Mouse (Mus musculus) small intestine, adult 2 months (tissue): Measurements from ENCODE around the gene Plekhg1. TPM values are rescaled to one million over a fixed set of nuclear protein-coding genes. Genes with fewer than 3 reads are reported as not detected.
A peak's percentile ranks its signal among the peaks of the same experiment; 100 is the strongest.

Experiments used
- H3K27ac ChIP-seq: fragments of 200-500 bp; 2 replicates; pipeline ENCODE4 v1.5.1; 2012; ENCODE audit warnings: low read depth, low read length, control low read depth, inconsistent platforms; ENCODE audit not compliant: insufficient read depth
- H3K27me3 ChIP-seq: fragments of 200-500 bp; 2 replicates; pipeline ENCODE4 v1.6.1; 2012; ENCODE audit warnings: mild to moderate bottlenecking, moderate library complexity, low read length, inconsistent platforms; ENCODE audit not compliant: control insufficient read depth, insufficient read depth
- H3K36me3 ChIP-seq: fragments of 200-500 bp; 2 replicates; pipeline ENCODE4 v1.6.1; 2012; ENCODE audit warnings: mild to moderate bottlenecking, low read length, control low read depth, inconsistent platforms; ENCODE audit not compliant: control insufficient read depth, insufficient read depth
- H3K4me1 ChIP-seq: fragments of 200-500 bp; 2 replicates; pipeline ENCODE4 v1.6.1; 2012; ENCODE audit warnings: low read length, inconsistent platforms, mixed read lengths; ENCODE audit not compliant: control insufficient read depth, insufficient read depth, insufficient read length
- H3K4me3 ChIP-seq: fragments of 200-500 bp; 2 replicates; pipeline ENCODE4 v1.5.1; 2012; ENCODE audit warnings: low read depth, mild to moderate bottlenecking, control low read depth, inconsistent platforms, low read length, moderate library complexity
- CTCF ChIP-seq: fragments of 200-500 bp; IDR thresholded peaks from 2 replicates; pipeline ENCODE4 v1.5.1; 2012; ENCODE audit warnings: low read depth, mild to moderate bottlenecking, control low read depth, inconsistent platforms, low read length, moderate library complexity, mixed read lengths; ENCODE audit not compliant: insufficient replicate concordance, insufficient read length; ENCODE audit errors: extremely low read depth
- POLR2A ChIP-seq: fragments of 200-500 bp; IDR thresholded peaks from 2 replicates; pipeline ENCODE4 v1.6.1; 2012; ENCODE audit warnings: low read depth, mild to moderate bottlenecking, control low read depth, inconsistent platforms, low read length, moderate library complexity
- WGBS: fragments of 180-500 bp; shearing (Covaris S2); methylation state at CpG from one replicate; pipeline ENCODE4 v1.1.7; 2018; 5-methylcytosine and 5-hydroxymethylcytosine counted together
- polyA plus RNA-seq: library from polyadenylated mRNA; depleted of rRNA; stranded (reverse); fragments of >200 nt; gene quantifications from 2 replicates; pipeline ENCODE4 v1.2.3, GENCODE M21; 2012

The Plekhg1 gene
- polyA plus RNA-seq, 1 experiment: 1.7 TPM

DNA sequence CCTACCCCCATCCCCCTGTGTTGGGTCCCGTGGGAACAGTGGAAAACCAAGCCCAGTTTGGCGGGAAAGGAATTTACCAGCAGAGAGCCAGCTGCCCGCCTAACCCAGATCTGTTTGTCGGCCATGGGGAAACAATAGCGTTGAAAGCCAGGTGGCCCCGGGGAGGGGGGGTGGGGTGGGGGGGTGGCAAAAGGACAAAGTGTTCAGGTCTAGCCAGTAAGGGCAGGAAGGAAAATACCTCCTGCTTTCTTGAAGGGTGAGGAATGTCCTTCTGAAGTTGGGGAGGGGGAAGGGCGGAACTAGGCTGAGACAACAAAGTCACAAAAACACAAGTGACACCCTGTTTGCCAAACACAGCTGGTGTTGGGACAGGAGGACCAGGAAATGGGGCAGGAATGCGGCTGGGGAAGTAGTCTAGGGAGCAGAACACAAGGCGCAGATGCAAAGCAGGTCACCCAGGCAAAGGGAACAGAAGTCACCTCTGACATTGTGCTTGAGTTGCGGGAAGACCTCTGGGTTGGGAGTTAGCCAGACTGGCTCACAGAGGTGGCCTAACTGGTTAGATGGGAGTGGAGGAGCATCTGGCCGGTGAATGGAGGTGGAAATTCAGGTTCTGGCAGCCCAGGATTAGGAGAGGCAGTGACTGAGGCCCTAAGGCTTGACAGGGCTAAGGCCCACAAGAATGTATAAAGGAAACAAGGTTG, 201.0 kb downstream of the Plekhg1 start:
- WGBS: 19% methylated on average over 11 of the region's 11 CpGs
- Histone ChIP-seq H3K36me3 (no peaks in the 10 kb centered on the region), H3K27ac (no peak overlapping the region), H3K4me3 (no peak overlapping the region), H3K27me3 (no peaks in the 10 kb centered on the region), H3K4me1 (no peaks in the 10 kb centered on the region; the same call in 1 of the 2 replicates)
- TF ChIP-seq CTCF: no peak
- TF ChIP-seq POLR2A: no peak

DNA sequence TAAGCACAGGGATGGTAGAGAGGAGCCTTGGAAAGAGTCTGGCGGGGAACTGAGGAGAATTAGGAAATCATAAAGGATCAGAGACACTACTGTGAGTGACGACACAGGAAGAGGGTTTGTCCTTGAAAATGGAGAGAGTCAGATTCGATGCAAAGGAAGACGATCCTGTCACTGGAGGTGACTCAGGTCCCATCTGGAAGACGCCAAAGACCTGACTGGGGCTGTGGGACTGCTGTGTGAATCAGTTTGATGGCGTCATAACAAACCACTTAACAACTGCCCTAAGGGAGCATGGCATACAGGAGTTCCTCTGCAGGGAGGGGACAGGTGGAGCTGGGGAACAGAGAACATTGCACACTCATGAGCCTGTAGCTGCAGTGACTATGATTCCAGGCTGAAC, 202.1 kb downstream of the Plekhg1 start:
- H3K4me1 ChIP-seq: no peaks in the 10 kb centered on the region; the same call in 1 of the 2 replicates
- H3K27me3 ChIP-seq: no peaks in the 10 kb centered on the region
- TF ChIP-seq CTCF (no peak), POLR2A (no peak)
- no peak overlapping the region for H3K4me3 ChIP-seq
- WGBS: 82% methylated on average over 6 of the region's 6 CpGs
- H3K36me3 ChIP-seq: no peaks in the 10 kb centered on the region
- no peak overlapping the region for H3K27ac ChIP-seq

DNA sequence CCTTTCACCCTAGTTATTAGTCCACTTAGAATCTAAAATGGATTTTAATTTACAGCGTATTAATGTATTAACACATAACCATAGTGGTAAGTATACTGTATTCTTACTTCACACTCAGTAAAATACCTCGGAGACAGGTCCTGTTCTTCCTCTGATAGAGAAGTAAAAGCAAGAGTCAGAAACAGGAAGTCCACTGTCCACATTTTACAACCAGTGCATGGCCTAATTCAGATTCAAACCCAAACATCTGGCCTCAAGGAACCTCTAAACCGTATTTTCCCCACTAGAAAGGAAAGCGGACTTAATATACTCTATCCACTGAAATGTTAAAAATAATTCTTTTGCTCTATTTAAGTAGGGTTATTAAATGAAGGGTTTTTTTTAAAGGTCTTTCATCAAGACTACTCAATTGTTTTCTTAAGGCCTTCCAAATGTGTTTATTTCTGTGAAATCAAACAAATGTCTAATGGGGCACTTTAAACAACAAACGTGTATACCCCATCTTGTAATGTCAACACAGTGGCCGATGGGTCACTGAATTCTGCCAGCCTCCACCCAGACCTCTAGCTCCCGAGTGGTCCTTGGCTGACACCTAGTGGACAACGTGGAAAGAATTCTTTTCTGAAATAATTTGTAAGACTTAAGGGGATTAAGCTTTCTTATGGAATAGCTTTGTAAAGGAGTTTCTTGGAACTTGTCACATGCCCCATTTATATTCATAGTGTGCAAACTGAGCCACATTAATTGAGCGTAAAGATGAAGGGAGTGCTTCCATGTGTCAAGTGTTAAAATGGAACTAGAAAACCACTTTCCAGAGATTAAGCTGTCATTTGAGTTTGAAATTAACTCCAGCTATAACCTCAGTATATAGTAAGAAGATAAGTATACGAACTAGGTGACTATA, 203.6 kb downstream of the Plekhg1 start:
- WGBS: 22% methylated on average over 10 of the region's 10 CpGs
- Histone ChIP-seq H3K4me1 (no peaks in the 10 kb centered on the region; the same call in 1 of the 2 replicates), H3K4me3 (no peak overlapping the region), H3K27ac (no peak overlapping the region), H3K36me3 (no peaks in the 10 kb centered on the region), H3K27me3 (no peaks in the 10 kb centered on the region)
- TF ChIP-seq POLR2A (no peak), CTCF (peak; percentile 95; the same call in 1 of the 2 replicates)

DNA sequence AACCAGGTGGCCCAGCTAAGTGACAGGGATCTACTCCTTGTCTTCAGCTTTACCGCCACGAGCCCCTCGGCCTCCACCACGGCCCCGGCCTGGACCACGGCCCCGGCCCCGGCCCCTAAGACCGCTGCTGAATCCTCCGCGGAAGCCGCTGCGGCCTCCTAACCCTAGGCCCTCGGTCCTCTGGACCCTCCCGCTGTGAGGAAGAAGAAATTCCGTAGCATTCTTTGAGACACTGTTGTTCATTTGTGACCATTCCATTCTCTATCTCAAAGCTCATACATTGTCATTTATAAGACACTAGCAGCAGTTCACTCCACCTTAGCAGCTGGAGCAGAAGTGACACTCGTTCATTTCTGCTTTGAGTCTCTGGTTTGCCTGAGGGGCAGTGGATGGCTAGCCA, 206.7 kb downstream of the Plekhg1 start:
- H3K27ac ChIP-seq: no peak overlapping the region
- H3K4me1 ChIP-seq: no peaks in the 10 kb centered on the region
- no peak overlapping the region for H3K4me3 ChIP-seq
- 95% methylated on average over 17 of the region's 17 CpGs for WGBS
- no peak for TF ChIP-seq CTCF
- TF ChIP-seq POLR2A: no peak
- no peaks in the 10 kb centered on the region for H3K27me3 ChIP-seq
- H3K36me3 ChIP-seq: 0 out of 2 replicates have a peak, but pooled peaks cover 2% of the 10 kb centered on the region

DNA sequence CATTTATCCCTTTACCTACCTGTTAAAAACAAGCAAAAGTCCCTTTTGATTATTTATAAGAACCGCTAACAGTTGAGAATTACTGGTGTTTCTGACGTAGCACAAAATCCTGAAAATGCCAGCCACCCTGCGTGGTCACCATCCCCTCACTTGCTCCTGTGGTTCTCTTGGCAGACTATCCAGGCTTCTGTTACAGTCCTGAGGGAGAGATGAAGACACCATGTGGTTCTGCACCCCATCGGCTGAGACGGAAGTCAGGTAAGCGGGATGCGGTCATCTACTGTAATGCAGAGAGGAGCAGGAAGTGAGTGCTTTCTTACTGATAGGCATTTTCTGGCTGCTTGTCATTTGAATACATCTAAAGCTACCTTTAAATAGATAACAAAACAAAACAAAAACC, 207.2 kb downstream of the Plekhg1 start:
- H3K4me1 ChIP-seq: no peaks in the 10 kb centered on the region
- H3K27ac ChIP-seq: no peak overlapping the region
- H3K27me3 ChIP-seq: no peaks in the 10 kb centered on the region
- no peak overlapping the region for H3K4me3 ChIP-seq
- 93% methylated on average over 7 of the region's 7 CpGs for WGBS
- H3K36me3 ChIP-seq: 0 out of 2 replicates have a peak, but pooled peaks cover 2% of the 10 kb centered on the region
- TF ChIP-seq CTCF: no peak
- no peak for TF ChIP-seq POLR2A

DNA sequence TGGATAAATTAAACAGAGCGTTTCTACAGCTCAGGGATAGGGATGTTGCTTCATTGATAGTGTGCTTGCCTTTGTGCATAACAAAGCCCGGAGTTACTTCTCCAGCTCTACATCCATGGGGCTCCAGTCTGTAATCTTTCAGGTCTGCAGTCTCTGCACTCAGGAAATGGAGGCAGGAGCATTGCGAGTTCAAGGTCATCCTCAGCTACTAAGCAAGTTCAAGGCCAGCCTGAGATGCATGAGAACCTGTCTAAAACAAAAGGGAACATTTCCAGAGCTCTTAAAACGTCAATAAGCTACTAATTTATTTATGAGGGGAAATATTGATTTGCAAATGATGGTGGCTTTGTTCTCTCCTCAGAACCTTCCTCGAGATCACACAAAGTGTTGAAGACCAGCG, 209.1 kb downstream of the Plekhg1 start:
- Histone ChIP-seq H3K4me3 (no peak overlapping the region), H3K36me3 (0 out of 2 replicates have a peak, but pooled peaks cover 2% of the 10 kb centered on the region), H3K27me3 (no peaks in the 10 kb centered on the region), H3K27ac (no peak overlapping the region), H3K4me1 (no peaks in the 10 kb centered on the region)
- TF ChIP-seq CTCF (no peak), POLR2A (no peak)
- 82% methylated on average over 6 of the region's 6 CpGs for WGBS

DNA sequence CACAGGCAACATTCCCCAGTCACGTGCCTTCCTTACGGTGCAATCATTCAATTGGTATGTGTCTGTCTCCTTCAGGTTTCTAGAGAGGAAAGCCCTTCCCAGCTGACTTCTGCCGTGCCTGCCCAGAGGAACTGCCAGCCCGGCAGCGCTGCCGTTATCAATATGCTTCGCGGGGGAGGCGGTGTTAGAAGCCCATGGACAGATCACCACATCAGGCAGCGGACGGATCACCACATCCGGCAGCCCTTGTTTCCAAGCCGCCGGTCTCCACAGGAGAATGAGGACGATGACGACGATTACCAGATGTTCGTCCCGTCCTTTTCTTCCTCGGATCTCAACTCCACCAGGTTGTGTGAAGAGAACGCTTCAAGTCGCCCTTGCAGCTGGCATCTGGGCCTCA, 216.3 kb downstream of the Plekhg1 start:
- H3K27me3 ChIP-seq: no peaks in the 10 kb centered on the region
- H3K4me3 ChIP-seq: no peak overlapping the region
- H3K27ac ChIP-seq: no peak overlapping the region
- WGBS: 94% methylated on average over 22 of the region's 22 CpGs
- H3K36me3 ChIP-seq: peaks cover 12% of the 10 kb centered on the region; the same call in 1 of the 2 replicates
- TF ChIP-seq POLR2A (no peak), CTCF (no peak)
- H3K4me1 ChIP-seq: no peaks in the 10 kb centered on the region
